Mouse (Mus musculus): ENCODE data around the gene Prss23.
A peak's percentile ranks its signal among the peaks of the same experiment; 100 is the strongest.

Prss23 gene

GRCm38 (mm10) chr7:89508672-89509071 is 18.3 kb downstream of the Prss23 start:
- DNase-seq (ENCODE audit: low read depth, low spot score) = no peak

GRCm38 (mm10) chr7:89499516-89500307 is 27.3 kb downstream of the Prss23 start:
- peak; percentile 68 for DNase-seq (ENCODE audit: low read depth, low spot score)

DNA sequence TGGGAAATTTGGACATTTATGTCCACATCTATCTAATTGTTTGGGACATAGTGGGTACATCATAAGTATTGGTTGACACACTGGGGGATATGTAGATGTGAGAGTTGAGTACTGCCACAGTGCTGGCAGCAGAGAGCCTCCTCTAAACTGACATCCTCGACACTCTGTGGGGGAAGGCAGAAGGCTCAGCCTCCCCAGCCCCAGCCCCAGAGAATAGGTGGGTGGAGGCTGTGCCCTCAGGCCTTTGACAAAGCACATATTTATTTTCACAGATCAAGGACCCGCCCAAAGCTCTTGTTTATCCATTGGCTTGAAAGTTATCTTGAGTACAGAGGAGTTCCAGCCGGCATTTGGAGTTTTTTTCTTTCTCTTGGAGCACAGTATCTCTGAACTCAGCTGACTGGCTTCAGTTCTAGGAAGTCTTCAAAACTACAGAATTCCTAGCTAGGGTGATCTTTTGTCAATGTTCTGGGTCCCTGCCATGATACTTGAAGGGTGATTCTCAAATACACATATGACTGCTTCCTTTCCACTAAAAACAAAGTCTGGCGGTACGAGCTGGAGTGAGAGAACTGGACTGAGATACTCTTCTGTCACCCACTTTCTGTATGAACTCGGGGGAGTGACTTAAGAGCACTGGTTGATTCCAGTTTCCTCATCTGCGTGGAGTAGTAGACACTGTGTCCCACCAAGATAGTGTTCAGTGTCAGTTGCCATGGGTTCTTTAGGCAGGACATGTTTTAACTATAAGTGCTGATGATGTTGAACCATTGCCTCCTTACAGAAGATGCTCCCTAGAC is 43.0 kb downstream of the Prss23 start:
- DNase-seq (ENCODE audit: low read depth, low spot score) = no peak

- DNase-seq (ENCODE audit: low read depth, low spot score) = no peak
Observed at GRCm38 (mm10) chr7:89481723-89482122, 45.3 kb downstream of the Prss23 start.

GRCm38 (mm10) chr7:89478490-89478889 is 48.5 kb downstream of the Prss23 start:
- DNase-seq (ENCODE audit: low read depth, low spot score) = no peak

DNA sequence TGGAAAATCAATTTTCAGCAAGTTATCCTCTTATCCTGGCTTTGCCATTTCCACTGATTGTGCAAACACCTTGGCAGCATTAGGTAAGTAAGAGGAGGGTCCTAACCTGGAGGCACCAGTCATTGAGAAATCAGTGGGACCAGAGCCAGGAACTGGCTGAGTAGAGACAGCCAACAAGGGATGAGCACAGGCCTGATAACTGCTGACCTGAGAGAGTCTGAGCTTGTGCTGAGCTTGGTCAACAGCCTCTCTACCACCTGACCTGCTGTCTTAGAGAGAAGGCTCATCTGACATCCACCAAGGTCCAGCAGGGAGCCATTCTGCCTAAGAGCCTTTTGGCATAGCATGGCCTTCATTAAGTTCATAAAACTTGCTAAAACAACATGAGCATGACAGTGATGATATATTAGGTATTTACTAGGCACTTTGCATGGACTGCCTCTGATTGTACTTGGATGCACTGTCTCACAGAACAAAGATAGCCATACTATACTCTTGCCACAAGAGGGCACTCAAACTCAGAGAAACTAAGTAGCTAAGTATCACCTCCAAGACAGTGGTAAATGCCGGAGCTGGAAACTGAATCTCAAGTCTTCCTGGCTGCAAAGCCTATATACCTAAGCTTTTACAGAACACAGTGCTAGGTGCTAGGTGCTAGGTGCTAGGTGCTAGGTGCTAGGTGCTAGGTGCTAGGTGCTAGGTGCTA is 49.5 kb downstream of the Prss23 start:
- peak; percentile 73 for DNase-seq (ENCODE audit: low read depth, low spot score)

DNA sequence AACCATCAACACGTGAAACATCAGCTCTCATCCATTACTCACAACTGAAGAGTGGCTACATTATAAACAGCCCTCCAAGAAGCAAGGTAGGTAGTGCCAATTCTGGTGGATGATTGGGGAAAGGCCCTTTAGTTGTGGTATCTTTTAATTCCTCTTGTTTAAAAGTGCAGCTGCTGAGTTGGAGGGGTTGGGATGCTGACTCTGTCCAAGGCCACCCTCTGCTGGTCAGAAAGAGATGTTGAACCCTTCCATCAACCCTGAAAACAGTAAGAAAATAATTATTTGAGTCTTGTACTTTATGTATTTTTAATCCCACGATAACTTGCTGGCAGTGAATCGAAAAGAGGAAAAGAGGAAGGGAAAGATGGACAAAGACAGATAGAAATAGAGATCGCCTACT is 53.5 kb downstream of the Prss23 start:
- DNase-seq (ENCODE audit: low read depth, low spot score) = peak; percentile 35

GRCm38 (mm10) chr7:89463775-89464592 is 63.0 kb downstream of the Prss23 start:
- peak; percentile 47 for DNase-seq (ENCODE audit: low read depth, low spot score)

- no peak for DNase-seq (ENCODE audit: low read depth, low spot score)
Observed at GRCm38 (mm10) chr7:89463246-89463645, 63.7 kb downstream of the Prss23 start.

DNA sequence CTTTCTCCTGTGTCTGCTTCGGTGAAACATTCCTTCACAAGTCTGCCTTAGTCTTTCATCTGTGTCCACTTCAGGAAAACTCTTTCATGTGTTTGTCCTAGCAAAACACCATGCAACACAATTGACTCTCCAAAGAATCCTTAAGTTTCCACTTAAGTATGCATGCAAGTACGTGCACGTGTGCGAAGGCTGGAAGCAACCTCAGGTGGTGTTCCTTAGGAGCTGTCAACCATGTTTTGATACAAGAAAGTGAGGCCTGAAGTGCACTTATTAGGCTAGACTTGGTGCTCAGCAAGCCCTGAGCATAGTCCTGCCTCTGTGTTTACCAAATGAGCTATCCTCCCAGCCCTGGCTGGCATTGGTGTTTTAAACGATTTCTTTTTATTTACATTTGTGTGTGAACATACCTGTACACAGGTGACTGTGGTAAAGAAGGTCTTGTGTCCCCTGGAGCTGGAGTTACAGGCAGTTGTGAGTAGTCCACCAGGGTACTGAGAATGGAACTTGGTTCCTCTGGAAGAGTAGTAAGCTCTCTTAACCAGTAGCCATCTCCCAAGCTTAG is 64.3 kb downstream of the Prss23 start:
- no peak for DNase-seq (ENCODE audit: low read depth, low spot score)

DNA sequence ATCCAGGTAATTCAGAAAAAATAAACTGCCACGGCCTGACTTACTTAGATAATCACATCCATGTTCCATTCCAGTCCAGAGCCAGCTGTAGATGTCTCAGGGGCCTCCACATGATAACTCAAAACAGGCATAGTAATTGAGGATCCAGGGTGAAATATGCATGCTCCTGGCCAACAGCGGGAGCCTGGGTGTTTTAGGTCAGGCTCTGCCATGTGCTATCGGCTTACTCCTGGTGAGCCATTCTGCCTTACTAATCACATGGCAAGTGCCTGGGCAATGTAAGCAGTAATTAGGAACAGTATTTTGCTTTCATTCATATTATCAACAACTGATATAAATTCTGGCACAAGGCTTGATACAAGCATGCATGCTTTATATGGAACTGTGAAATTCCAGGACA is 65.6 kb downstream of the Prss23 start:
- peak; percentile 59 for DNase-seq (ENCODE audit: low read depth, low spot score)

DNA sequence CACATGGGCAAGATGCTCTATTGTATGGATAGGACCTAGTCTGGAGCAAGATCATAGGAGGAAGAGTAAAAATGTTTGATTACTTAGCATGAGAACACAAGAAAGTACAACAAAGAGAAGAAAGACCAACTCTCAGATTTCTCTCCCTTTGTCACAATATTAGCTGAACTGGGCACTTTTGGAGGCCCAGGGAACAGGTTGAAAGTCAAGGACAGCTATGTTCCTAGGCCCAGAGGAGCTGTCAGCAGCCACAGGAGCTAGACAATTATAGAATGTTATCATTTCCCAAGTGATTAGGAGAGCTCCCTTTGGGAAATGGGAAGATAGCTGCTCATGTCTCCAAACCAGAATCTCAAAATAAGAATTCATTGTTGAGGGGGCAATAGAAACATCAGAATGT is 66.1 kb downstream of the Prss23 start:
- DNase-seq (ENCODE audit: low read depth, low spot score) = no peak

DNA sequence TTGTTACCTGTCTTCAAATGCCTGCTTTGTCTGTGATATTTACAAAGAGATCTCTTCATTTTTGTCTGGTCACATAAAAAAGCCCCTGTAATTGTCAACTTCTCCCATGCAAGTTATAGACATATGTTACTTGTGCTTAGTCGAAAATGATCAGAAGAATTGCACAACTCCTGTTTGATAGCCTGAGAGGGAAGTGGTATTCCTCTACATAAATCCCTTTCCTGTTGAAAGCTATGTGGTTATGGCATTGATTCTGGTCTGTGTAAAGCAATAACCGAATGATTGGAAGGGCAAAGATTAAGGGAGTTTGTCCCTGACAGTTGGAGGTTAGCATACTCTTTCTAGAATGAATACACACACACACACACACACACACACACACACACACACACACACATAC is 67.3 kb downstream of the Prss23 start:
- no peak for DNase-seq (ENCODE audit: low read depth, low spot score)

Measured in forelimb bud, embryonic 11.5 days (tissue).